Mouse (Mus musculus) telencephalon, adult 2 months (tissue): ENCODE data around the gene Ttc24.
A peak's percentile ranks its signal among the peaks of the same experiment; 100 is the strongest.

Source experiments
- DNase-seq: peaks from one replicate; pipeline ENCODE4 v3.0.0-alpha.2; 2011; ENCODE audit warnings: low read depth, low spot score

The Ttc24 gene

GRCm38 (mm10) chr3:88022322-88023191, 55.5 kb downstream of the Ttc24 start:
- DNase-seq: peak; percentile 40
